Mouse (Mus musculus) embryonic fibroblast, embryonic 13.5 days (primary cell): Measurements from ENCODE around the gene Hsd17b1.

ENCODE experiments used
- CTCF ChIP-seq: IDR thresholded peaks from 2 replicates; pipeline ENCODE4 v1.5.1; 2011; ENCODE audit warnings: mild to moderate bottlenecking, control low read depth, low read length, moderate library complexity, borderline replicate concordance; ENCODE audit not compliant: insufficient read depth
- POLR2A ChIP-seq: IDR thresholded peaks from 2 replicates; pipeline ENCODE4 v1.6.1; 2011; ENCODE audit warnings: low read depth, mild to moderate bottlenecking, control low read depth, low read length, moderate library complexity

GRCm38 (mm10) chr11:101070189-101070527 lies 8.1 kb upstream of the Hsd17b1 start:
- TF ChIP-seq CTCF (no peak), POLR2A (no peak)
